Mouse (Mus musculus): ENCODE measurements around the gene Zfp36. TPM values are rescaled to one million over a fixed set of nuclear protein-coding genes. Genes with fewer than 3 reads are reported as not detected.
A peak's percentile ranks its signal among the peaks of the same experiment; 100 is the strongest.

Zfp36 gene
- total RNA-seq, 1 experiment from 2014 or later, result 14.8 TPM

DNA sequence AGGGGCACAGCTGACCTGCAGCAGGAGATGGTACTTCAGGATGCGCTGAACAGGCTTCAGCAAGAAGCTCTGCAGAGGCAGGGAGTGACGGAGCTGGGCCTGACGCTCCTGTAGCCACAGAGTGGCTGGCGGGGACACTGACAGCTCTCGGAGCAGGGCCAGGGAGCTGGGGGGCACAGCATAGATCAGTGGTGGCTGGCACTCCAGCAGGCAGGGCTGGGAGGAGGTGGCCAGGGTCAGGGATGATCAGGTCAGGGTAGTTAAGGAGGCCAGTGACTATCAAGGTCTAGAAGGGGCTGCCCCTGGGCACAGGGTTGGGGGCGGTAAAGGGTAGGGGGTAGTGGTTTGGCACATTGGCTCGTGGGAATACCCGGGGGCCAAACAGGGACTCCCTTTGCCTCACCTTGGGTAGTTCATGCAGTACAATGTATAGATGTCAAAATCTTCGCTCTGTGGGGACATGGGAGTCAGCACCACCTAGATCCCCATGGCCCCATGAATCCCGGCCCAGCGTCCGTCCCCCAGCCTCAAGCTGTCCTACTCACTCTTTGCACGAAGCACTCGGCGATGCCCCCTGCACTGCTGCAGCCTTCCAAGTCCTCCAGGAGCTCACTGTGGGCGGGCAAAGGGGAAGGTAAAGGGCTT is 11.7 kb downstream of the Zfp36 start:
- no peak for DNase-seq

DNA sequence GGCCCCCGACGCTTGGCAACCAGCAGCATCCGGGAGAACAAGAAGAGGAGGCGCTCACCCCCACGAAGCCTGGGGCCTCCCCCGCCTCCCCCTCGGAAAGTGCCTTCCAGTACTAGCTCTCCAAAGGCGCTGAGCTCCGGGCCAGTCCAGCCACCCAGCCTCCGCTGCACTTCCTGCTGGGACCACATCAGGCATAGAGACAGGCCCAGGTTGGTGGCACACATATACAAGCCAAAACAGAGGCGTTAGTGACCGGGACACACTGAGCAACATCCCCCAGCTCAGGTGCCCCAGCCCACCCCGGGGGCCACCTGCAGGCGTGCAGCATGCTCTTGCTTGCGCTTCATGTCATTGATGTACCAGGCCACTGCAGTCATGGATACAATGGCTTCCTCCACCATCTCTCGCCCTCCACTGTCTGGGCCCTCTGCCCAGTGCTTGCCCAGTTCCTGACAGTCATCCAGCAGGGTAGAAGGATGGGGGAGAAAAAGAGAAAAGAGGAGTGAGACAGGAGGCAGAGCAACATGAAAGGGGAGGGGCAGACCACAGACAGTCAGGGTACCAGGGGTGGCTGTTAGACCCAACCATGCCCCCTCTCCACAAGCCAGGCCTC is 12.3 kb downstream of the Zfp36 start:
- no peak for DNase-seq

DNA sequence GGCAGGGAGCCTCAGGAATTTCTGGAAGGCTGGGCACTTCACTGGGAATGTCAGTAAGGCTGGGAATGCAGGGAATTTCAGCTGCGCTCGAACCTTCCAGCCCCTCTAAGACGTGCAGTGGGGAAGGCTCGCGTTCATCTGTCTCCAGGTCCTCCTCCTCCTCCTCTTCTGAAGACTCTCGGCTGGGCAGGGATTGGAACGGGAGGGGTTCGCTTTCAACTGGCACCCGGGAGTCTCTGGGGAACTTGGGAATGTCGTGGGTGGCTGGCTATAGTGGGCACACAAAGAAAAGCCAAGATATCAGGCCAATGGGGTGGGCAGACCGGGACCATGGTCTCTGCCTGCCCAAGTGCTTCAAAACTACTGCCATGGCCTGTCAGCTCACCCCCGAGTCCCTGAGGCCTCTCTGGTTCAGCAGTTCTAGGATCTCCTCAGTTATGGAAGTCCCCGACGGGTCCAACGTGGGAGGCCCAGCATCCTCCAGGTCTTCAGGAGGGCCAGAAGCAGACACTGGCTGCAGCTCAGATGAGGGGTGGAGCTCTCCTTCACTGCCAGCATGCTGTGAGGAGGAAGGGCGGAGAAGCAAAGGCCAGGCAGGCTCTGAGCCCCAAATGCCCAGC is 17.5 kb downstream of the Zfp36 start:
- DNase-seq, result no peak

DNA sequence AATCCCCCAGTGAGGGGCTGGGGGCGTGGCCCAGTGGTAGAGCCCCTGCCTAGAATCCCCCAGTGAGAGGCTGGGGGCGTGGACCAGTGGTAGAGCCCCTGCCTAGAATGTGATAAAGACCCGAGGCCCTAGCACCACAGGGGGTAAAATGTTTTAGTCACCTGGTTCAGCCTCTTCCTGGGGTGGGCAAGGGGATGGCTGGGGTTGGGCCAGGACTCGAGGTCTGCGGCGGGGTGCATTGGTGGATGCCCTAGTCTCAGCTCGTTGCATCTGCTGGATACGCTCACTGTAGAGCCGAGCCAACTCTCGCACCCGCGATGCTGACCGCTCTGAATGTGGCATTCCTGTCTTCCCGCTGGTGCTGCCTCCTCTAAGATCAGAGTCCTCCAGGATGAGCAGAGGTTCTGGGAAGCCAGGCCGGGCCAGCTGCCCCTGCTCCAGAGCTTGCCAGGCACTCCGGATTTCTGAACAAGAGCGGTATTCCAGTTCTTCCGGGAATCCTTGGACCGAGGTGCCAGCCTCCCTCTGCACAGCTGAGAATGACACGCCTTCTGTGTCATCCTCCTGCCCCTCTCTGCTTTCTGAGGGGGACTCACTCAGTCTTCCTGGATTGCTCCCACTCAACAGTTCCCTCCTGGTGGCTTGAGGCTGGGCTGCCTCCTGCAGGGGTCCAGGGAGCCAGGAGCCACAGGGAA is 18.3 kb downstream of the Zfp36 start:
- DNase-seq, result no peak

DNA sequence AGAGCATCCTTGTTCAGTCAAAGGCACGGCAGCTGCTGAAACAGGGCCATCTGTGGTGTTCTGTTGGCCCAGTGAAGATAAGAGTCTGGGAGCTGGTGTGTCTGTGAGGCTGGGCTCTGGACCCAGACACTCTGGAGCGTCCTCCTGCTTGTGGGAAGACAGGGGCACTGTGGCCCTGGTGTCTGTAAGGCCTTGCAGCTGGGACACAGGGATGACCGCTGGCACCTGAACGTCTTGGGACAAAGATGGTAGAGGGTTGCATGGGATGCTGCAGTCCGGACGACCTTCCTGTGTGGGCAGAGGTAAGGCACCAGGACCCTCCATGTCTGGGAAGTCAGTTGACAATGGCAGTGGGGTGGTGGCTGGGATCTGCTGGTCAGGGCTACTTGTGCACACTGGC is 19.8 kb downstream of the Zfp36 start:
- no peak for DNase-seq

DNA sequence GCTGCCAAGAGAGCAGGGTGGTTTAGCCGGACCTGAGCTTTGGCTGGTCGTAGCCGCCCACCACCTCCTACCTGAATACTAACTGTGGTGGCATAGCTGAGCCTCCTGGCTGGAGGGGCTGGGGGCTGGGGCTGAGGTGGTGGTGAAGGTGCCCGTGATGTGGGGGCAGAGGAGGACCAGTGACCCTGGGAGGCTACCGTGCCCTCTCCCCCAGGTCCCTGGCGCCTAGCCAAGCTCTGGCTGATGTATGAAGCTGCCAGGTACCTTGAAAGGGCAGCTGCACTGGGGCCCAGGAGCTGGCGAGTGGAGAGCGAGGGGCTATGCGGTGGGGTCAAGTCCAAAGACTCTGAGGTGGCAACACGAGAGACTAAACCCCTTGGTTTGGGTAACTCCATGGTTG is 20.2 kb downstream of the Zfp36 start:
- no peak for DNase-seq

DNA sequence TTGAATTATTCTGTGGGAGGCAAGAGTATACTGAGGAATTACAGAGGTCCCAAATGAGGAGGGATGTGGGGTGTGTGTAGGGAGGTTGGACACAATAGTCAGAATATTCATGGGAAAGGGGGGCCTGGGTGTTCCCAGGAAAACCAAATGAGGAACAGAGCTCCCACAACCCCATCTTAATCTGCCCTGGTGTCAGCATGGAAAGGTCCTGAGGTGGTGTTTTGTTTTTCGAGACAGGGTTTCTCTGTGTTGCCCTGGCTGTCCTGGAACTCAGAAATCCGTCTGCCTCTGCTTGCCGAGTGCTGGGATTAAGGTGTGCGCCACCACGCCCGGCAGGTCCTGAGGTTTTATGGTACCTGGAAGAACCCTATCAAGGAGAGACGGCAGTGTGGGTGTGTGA is 21.6 kb downstream of the Zfp36 start:
- DNase-seq, result no peak

DNA sequence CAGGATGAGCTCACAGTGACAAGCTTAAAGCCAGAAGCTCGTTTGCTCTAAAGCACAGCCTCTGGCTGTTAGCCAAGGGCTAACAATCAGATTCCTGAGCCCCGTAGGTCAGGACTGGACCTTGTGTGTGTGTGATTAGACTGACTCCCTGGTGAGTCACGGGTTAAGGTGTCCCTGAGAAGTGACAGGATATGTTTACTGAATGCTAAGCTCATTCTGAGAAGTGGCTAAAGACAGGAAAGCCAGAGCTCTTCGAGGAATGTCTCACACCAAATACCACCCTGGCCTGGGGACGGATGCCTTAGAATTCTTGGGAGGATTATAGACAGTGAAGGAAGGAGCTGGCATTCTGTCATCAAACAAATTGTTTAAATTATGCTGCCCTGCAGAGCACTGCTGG is 22.1 kb downstream of the Zfp36 start:
- no peak for DNase-seq

DNA sequence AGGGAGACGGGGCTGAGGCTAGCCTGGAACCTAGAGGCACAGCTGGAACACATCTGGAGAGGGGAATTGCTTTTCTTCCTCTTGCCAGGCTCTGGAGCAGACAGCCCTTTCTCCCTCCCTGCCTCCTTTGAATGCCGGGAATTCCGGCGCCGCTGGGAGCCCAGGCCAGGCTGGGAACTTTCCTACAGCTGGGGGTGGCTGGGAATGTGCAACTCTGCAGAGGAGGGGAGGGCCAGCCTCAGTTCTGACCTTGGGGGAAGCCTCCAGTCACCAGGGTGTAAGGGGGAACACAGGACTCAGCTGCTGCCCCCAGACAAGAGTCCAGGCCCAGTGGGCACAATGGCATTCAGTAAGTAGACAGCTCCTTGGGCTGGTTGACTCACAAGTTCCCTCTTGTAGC is 23.1 kb downstream of the Zfp36 start:
- DNase-seq, result no peak

DNA sequence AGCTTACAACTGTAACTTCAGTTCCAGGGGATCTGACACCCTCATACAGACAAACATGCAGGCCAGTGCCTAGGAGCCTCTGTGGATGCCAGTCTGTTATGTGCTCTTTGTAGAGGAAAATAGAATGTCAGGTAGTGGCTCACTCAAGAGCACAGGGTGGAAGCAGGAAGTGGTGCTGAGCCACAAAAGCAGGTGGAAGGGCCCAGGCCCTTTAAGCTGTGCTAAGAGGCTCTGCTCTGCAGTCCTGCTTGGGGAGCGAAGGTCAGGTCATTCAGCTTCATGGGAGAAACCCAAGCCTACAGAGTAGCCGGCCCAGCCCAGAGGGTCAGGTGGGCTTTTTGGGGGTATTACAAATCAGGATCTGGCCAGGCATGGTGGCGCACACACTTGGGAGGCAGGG is 24.8 kb downstream of the Zfp36 start:
- DNase-seq, result no peak

DNA sequence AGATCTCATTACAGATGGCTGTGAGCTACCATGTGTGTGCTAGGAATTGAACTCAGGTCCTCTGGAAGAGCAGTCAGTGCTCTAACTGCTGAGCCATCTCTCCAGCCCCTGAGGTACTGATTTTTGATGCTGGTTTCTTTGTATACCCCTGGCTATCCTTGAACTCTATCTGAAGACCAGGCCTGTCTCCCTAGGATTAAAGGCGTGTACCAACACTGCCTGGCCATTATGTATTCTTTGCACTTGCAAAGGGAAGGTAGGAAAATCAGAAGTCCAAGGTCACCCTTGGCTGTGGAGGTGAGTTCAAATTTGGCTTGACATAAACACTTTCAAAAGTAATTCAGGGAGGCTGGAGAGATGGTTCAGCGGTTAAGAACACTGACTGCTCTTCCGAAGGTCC is 25.5 kb downstream of the Zfp36 start:
- DNase-seq, result no peak

DNA sequence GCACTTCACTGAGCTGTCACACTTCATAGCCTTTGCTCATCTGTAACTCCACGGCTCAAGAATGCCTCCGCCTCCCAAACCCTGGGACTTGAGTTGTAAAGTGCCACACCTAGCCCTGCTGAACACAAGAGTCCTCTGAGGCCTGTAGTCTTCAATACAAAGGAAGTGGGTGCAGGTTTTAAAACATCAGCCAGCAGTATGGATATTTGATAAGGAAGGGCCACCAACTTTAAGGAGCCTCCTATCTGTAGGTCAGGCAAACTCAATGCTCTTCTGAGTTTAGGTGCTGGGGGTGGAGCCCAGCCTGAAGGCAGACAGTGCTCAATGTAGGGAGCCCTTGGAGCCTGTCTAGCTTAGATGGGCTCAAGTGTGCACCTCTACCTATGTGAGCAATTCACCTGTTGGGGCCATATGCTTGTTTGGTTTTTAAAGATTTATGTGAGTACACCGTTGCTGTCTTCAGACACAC is 25.9 kb downstream of the Zfp36 start:
- DNase-seq, result no peak

DNA sequence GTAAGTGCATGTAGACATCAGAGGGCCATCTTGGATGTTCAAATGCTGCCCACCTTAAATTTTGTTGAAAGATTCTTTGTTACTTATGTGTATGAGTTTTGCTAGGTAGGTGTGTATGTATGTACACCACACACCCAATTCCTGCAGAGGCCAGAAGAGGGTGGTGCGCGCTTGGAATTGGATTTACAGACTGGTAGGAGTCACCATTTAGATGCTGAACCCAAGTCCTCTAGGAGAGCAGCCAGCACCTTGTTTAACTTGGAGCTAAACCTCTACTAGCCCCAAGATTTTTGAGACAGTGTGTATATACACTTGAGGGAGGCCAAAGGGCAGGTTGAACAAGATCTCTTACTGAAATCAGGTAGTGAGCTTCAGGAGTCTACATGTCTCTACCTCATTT is 26.8 kb downstream of the Zfp36 start:
- no peak for DNase-seq

DNA sequence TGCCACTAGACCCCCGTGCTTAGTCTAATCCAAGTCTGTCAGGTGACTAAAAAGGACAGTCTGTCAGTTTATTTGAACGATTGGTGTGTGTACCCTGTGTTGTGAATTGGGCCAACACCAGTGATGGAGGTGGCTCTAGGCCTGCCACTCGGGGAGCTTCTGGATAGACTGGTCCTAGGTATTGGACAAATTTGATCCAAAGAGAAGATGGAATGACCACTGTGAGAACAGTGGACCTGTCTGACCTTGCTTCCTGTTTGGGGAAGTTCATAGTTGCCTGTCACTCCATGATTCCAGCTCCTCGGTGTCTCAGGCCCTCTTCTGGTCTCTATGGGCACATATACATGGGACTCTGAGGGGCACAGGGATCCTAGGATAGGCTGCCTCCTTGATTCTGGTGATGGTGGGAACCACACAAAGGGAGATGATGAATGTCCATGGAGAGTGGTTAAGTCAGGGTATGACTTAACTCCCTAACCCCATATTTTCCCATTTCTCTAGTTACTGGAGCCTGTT is 28.3 kb downstream of the Zfp36 start:
- no peak for DNase-seq

DNA sequence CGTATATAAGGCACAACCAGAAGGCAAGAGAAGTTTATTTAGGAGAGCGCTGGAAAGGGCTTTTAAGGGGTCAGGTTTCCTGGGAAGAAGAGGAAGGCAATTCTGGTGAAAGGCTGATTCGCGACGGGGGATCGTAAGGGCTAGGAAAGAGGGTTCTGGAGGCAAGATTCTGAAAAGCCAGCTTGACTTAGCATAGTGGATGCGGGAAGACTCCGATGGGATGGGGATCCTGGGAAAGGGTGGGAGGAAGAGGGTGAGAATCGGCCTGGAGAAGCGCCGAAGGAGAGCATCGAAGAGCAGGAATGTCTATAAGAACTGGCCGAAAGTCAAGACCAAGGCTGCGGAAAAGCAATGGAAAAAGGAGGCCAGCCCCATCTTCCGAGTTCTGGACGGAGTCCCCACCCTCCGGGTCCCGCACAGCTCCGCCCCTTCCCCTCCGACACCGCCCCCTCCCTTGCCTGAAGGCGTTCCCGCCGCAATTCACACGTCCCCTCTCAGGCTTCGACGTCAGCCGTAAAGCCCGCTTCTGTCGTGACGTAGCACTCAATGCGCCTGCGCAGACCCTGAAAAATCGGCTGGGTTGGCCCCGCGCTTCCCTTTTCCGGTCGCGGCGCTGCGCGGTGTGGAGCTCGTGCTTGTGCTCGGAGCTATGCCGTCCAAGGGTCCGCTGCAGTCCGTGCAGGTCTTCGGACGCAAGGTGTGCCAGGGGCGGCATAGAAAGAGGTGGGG is 29.7 kb downstream of the Zfp36 start, which contains the start of gene Rps16:
TSS of gene Rps16 (plus strand) at position 498 of the 729 bp plus-strand sequence.
- DNase-seq, result peak; percentile 99

DNA sequence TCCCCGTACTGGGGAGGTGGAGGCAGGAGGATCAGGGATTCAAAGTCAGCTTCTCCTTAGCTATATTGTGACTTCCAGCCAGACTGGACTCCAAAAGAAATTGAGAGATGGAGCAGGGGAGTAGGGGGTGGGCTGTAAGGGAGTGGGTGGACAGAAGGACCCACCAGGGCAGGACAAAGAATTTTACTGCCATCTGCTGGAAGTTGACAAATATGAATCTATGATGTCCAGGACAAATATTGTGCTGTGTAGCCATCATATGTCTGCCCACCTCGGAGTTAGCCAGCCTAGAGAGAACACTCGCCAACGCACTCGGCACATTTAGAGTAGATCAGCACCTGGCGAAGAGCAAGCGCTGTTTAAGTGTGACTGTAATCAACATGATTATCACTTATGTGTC is 31.5 kb downstream of the Zfp36 start:
- no peak for DNase-seq

DNA sequence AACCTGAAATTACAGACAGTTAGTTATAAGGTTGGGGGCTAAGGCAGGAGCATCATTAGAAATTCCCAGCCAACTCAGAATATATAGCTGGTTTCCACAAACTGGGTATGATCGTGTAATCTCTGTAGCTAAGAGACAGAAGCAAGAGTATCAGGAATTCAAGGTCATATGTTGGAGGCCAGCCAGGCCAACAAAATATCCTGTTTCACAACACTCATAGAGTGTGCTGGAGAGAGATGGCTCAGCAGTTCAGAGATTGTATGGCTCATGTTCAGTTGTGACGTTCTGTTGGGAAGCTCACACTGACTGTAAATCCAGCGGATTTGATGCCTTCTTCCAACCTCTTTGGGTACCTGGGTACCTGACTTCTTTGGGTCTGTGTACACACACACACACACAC is 32.3 kb downstream of the Zfp36 start:
- peak; percentile 73 for DNase-seq

DNA sequence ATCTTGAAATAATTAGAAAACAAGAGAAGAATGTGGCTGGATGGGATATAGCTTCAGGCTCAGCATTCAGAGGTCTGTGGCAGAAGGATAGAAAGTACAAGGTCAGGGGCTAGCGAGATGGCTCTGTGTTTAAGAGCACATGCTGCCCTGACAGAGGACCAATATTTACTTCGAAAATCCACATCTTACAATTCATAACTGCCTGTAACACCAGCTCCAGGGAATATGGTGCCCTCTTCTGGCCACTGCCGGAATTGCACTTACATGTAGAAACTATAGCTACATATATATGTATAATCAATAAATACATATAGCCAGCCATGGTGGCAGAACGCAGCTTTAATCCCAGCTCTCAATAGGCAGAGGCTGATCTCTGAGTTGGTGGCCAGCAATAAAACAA is 35.4 kb downstream of the Zfp36 start:
- DNase-seq, result peak; percentile 66

DNA sequence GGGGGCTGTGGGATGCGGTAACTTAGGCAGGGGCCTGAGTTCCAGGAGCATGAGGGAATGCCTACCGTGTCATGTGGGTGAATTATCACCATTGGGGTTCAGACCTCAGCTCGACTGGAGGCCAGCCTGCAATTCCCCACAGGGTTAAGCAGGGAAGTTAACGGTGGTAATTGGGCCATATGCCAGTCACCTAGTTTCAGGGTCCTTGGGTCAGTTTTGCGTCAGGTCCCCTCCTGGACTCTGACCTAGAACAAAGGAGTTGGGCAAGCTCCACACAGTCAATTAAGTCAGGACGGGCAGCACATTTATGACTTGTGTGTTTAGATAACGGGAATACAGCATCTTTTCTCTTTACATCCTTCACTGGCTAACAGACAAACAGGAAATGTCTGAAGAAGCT is 38.7 kb downstream of the Zfp36 start:
- DNase-seq, result no peak

DNA sequence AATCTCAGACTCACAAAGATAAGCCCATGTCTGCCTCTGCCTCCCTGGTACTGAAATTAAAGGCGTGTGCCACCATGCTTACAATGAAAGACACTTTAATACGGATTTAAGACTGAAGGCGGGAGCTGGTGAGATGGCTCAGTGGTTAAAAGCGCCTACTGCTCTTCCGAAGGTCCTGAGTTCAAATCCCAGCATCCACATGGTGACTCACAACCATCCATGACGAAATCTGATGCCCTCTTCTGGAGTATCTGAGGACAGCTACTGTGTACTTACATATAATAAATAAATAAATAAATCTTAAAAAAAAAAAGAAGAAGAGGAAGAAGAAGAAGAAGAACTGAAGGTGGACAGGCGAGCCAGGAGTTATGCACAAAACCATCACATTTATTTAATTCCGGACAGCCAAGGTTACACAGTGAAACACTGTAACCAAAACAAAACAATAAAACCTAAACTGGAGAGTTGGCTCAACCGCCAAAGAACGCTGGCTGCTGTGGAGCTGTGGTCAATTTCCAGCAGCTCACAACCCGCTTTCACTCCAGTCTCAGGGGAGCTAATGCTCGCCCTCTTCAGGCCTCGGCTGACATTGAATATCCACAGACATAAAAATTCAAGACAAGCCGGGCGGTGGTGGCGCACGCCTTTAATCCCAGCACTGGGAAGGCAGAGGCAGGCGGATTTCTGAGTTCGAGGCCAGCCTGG is 40.7 kb downstream of the Zfp36 start:
- DNase-seq, result peak; percentile 55

Data from adrenal gland, postnatal 25 days (tissue).